Mouse (Mus musculus): ENCODE measurements at regions not wholly inside any gene's neighbourhood (a gene's known extent, or its start where the extent isn't known, plus 50 kb on each side); places are given as distances from the start of the nearest gene placed in this dataset.

DNA sequence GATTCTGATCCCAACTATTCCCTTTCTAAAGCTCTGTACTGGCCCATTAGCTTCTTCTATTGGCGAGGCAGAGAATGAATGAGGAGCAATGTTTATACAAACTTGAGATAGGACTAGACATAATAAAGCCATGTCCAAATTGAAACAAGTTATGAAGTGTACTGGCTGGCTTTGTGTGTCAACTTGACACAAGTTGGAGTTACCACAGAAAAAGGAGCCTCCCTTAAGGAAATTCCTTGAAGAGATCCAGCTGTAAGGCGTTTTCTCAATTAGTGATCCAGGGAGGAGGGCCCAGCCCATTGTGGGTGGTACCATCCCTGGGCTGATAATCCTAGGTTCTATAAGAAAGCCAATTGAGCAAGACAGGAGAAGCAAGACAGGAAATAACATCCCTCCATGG, 135.9 kb upstream of the Cr2 start:
- no peak for DNase-seq

DNA sequence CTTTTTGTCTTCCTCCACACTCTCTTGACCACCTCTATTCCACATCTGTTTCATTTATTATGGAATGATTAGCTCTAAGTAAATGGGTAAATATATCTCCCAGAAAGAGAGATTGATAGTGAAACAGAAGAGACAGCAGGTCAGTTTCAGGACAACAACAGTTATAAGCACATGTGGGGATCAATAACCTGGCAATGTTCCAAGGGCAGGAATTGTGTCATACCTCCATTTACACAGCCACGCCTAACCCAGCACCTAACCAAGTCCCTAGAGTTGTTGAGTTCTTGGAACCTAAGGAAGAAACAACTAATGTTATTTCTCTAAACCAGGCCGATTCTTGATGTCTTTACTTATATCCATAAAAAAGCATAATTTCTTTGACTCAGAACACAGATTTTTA, 108.6 kb upstream of the Cr2 start:
- DNase-seq: no peak

DNA sequence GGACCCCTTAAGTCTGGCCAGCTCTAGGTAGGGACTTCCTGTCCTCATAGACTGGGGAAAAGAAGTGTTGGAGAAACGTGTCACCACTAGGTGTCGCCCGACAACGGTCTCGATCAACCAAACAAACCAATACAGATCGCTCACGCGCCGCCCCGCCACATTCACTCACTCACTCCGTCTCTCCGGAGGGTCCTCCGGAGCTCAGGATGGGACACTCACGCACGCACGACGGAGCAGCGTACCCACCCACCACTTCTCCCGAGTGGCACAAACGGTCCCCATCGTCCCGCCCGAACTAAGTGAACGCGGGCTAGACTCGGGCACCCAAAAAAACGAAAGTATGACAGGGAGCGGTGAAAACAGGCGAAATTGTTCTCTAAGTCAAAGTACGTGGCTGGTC, 65.0 kb upstream of the Cr2 start:
- DNase-seq: peak; percentile 98

DNA sequence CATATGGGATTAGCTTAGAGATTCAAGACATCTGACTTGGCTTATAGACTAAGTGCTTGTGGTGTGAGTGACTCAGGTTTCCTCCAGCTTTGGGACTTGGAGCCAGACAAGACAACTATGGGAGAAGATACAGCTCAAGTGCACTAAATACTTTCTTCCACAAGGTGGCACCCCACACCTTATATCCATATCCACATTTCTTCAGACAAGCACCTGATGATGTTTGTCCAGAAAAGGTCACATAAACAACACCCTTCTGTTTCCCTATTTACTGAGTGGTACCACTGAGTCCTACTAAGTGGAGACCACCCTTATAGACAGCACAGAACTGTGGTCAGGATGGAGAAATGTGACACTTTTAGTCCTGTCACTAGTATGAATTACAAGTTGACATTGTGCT, 56.1 kb upstream of the Cr2 start:
- DNase-seq: peak; percentile 40 to 53

DNA sequence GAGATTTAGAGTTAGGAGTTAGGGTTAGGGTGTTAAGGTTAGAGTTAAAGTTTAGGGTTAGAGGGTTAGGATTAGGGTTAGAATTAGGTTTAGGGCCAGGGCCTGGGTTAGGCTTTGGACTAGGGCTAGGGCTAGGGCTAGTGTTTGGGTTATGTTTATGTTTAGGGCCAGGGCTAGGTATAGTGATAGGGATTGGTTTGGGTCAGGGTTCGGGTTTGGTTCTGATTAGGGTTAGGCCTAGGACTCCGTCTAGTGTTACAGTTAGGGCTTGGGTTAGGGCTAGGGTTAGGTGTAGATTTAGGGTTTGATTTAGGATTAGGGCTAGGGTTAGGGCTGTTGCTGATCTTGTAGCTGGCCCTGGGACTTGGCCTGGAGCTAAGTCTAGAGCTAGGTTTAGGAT, 50.5 kb upstream of the Cr2 start:
- no peak for DNase-seq

Measured in cerebellum, adult 18-20 months (tissue).